Mouse (Mus musculus) frontal cortex, adult 2 months (tissue): ENCODE measurements around the gene Glrx. TPM values are rescaled to one million over a fixed set of nuclear protein-coding genes. Genes with fewer than 3 reads are reported as not detected.
"Not testable (repeated sequence)": the region's sequence is repeated elsewhere in the genome, so short reads cannot be mapped to it uniquely, and the experiment has no call there.

Experiments used
- DNase-seq, 2 experiments: peaks; one replicate each; pipeline ENCODE4 v3.0.0; 2022; ENCODE audit warnings: low spot score in 1 of 2; ENCODE audit errors: extremely low spot score in 1 of 2
- polyA plus RNA-seq: library from polyadenylated mRNA; depleted of rRNA; stranded (reverse); fragments of >200 nt; gene quantifications from 2 replicates; pipeline ENCODE4 v1.2.3, GENCODE M21; 2012; rRNA removed

The Glrx gene
- polyA plus RNA-seq: 67.2 and 71.6 TPM in 2 replicates

DNA sequence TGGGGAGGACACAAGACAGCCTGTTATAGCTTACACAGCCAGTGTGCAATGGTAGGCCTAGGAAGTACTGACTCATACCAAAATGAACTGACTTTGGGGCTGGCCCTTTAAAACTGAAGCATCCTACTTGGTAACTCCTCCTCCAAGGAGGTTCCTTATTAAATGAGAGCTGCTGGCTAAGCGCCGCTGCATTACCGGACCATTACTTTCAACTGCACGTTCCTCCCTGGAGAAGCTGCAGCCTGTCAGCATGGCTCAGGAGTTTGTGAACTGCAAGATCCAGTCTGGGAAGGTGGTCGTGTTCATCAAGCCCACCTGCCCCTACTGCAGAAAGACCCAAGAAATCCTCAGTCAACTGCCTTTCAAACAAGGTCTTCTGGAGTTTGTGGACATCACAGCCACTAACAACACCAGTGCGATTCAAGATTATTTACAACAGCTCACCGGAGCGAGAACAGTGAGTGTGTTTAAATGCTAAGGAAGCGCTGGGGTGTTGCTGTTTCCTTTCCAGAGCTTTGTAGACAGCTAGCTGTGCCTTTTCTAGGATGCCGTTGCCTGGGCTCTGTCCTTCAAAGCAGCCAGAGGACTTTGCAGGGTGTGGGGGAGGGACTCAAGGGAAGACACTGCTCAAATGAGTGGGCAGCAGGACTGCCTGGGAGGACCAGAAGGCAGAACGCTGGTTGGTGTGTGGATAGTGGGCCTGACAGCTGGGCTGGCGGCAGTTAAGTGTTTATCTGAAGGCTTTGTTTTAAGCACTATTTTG lies at the start of gene Glrx:
Gene Glrx (plus strand): TSS at position 150 of the 763 bp plus-strand sequence.
- DNase-seq: peak; percentile 79 to 90

DNA sequence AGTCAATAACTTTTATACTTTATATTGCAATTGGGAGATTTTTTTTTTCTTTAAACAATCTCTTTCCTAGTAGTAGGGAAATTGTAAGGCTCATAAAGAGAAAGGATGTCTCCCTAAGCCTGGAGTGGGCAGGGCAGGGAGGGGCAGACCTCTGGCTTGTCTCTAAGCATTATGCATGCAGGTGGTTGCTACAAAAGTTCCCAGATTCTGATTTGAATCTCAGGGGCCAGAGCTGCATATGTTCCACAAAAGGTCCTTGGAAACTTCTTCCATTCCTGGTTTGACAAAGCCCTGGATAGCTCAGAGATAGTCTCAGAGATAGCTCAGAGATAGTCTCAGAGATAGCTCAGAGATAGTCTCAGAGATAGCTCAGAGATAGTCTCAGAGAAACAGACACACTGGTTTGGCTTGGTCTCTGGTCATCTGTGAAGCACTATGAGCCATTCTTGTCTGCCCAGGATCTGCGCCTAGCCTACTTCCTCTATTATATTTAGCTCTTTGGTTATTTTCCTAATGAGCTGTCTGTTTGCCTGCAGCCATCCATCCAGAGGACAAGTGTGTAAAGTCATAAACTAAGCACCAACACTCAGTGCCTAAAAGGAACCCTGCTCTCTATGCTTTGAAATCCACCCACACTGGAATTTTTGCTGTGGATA lies 49.0 kb upstream of the Glrx start:
- no peak for DNase-seq

GRCm38 (mm10) chr13:75793863-75794629 lies 45.6 kb upstream of the Glrx start:
- DNase-seq: no peak

GRCm38 (mm10) chr13:75797369-75798141 lies 42.1 kb upstream of the Glrx start:
- DNase-seq: peak; percentile 90 to 97

DNA sequence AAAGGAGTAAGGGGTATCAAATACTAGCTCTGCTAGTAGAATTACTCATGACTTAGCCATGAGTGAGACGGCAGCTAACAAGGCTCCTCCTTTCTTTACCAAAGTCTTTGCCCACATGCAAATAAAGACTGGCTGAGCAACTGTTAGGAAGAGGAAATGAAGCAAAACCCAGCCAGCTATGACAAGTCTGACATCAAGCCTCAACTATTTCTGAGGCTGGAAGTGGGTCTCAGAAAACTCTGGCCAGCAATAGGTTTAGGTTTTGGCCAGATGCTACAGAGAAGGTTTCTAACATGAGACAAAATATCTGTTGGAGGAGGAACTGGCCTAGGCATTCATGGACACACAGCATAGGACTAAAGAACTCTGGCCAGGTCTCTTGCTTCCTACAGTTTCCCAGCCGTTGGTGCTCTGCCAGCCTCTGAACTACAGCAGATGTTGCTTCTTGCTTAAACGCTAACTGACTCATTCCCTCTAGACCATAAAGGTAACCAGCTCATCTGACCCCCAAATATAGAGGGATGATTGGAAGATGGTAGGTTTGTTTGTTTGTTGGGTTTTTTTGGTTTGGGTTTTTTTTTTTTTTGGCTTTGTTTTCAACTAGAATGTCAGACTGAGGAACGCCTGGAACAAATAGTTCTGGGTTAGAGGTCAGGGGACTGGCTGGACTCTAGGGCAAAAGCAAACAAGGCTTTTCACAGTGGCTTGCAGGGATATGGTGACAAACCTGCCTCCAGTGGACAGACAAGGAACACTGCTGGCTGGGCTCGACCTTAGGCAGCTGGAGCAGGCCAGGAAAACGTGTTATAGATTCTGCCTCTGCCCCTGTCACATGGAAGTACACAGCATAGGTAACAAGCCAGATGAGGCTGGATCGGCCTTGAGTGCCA lies 41.0 kb upstream of the Glrx start:
- no peak for DNase-seq

DNA sequence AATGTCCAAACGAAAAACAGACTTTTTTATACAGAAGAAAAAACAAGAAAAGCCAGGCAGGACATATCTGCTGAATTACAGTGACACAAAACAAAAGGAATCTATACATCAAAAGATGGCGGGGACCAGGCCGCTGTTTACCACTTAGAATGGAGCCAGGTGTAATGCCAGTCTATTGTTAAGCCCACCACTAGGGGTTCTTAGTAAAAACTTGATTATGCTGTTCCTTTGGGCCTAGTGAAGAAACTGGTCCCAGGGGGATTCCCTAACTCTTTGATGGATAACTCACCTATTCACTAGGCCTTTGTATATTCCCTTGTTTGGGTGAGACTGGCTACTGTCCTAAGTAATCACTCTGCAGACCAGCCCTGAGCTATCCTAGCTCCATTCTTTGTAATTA lies 40.2 kb upstream of the Glrx start:
- no peak for DNase-seq

GRCm38 (mm10) chr13:75807969-75808368 lies 31.7 kb upstream of the Glrx start:
- no peak for DNase-seq

GRCm38 (mm10) chr13:75809957-75810356 lies 29.7 kb upstream of the Glrx start:
- DNase-seq: no peak

DNA sequence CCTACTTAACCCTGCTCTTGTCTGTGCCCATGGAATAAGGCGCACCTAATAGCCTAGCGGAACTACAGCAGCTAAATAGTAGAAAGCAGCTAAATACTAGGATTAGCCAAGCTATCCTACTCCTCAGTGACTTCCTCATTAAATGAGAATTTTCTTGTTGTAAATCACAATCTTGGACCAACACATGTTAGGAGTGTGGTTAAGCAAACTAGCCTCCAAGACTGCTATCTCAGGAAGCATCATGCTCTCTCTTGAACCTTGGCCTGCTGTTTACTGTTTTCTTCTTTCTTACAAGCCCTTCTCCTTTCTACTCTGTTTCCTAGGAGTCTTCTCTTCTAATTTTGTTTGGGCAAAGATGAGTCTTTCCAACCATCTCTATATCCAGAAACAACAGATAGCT lies 22.5 kb upstream of the Glrx start:
- no peak for DNase-seq

- no peak for DNase-seq
Measured at GRCm38 (mm10) chr13:75818486-75818885, 21.2 kb upstream of the Glrx start.

- no peak for DNase-seq
Measured at GRCm38 (mm10) chr13:75818945-75819706, 20.5 kb upstream of the Glrx start.

- no peak for DNase-seq
Measured at GRCm38 (mm10) chr13:75819898-75820297, 19.8 kb upstream of the Glrx start.

- not testable (repeated sequence) for DNase-seq
Measured at GRCm38 (mm10) chr13:75822366-75822765, 17.3 kb upstream of the Glrx start.

DNA sequence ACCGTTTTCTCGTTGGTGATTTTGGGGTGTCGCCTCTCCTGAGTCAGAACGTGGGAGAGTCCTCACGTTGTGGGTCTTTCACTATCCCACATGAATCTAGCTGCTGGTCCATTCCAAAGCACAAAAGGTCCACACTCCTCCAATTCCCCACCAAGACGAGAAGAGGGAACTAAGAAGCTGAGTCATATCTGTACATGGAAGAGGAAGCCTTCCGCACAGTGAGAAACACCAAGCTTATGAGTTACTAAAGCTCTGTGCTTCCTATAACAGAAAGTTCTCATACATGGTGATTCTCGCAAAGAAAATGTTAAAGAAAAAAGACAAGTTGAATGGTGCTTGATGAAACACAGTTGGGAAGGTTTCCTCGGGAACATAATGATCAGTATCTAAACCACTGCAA lies 16.5 kb upstream of the Glrx start:
- DNase-seq: no peak

DNA sequence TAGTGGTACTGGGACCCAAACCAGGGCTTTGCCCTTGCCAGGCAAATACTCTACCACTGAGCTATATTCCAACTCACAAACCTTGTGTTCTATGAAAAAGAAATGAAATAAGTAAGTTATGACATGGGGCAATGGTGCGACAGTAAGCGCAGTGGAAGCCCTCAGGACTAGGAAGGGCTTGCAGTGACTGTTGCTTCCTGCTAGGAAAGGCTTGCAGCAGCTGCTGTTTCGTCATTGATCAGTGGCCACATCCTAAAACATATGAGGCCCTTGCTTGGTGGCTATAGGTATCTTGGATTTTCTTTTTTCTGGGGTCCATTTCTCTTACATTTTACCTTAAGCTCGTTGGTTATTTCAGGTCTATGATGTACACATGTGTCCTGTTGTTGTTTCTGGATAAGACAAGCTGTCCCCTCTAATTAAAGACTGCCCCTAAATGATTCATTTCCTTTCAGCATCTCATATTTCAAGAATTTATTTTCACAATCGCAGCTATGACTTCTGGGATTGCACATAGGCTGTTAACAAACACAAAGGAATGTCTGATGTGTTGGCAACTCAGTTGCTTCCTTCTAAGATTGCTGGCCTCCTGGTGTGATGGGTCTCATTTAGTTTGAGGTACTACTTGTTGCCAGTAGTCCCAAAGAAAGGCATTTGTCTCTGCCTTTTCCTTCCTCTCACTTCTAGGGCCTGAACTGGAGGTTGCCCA lies 14.9 kb upstream of the Glrx start:
- no peak for DNase-seq

- no peak for DNase-seq
Measured at GRCm38 (mm10) chr13:75825388-75825787, 14.3 kb upstream of the Glrx start.

GRCm38 (mm10) chr13:75830708-75831107 lies 9.0 kb upstream of the Glrx start:
- no peak for DNase-seq

DNA sequence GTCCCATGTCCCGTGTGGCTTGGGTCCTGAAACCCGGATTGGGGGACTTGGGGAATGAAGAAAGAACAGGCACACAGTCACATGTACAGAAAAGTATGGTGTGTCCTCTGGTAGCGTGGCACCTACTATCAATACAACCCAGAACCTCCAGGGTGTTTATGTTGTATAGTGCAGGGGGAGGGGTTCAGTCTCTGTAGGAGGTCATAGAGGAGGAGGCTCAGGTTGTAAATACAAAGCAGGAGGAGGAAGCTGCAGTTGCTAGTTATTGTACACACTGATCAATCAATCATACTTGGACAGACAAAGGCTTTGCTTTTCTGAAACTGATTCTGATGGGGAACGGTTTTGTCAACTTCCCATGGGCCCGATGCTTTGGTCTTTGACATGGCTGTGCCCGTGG lies 8.0 kb upstream of the Glrx start:
- DNase-seq: no peak
